Mouse (Mus musculus): Measurements from ENCODE around the gene Oas1a.
"Not testable (repeated sequence)": the region's sequence is repeated elsewhere in the genome, so short reads cannot be mapped to it uniquely, and the experiment has no call there.

The Oas1a gene

GRCm38 (mm10) chr5:120906791-120907733 is at the start of gene Oas1a:
Gene Oas1a (minus strand): TSS chr5:120907521.
- not testable (repeated sequence) for DNase-seq (ENCODE audit: low spot score)

GRCm38 (mm10) chr5:120953974-120954373 is 46.7 kb upstream of the Oas1a start:
- DNase-seq (ENCODE audit: low spot score): peak; percentile 85

GRCm38 (mm10) chr5:120952242-120952770 is 45.0 kb upstream of the Oas1a start:
- DNase-seq (ENCODE audit: low spot score): no peak

- DNase-seq (ENCODE audit: low spot score): no peak
These were observed 34.8 kb upstream of the Oas1a start for GRCm38 (mm10) chr5:120942076-120942475.

GRCm38 (mm10) chr5:120938586-120938985 is 31.3 kb upstream of the Oas1a start:
- DNase-seq (ENCODE audit: low spot score): no peak

- no peak for DNase-seq (ENCODE audit: low spot score)
These were observed 30.5 kb upstream of the Oas1a start for GRCm38 (mm10) chr5:120937841-120938240.

- DNase-seq (ENCODE audit: low spot score): no peak
These were observed 26.6 kb upstream of the Oas1a start for GRCm38 (mm10) chr5:120933966-120934365.

GRCm38 (mm10) chr5:120927036-120927435 is 19.7 kb upstream of the Oas1a start:
- peak; percentile 43 for DNase-seq (ENCODE audit: low spot score)

- DNase-seq (ENCODE audit: low spot score): not testable (repeated sequence)
These were observed 19.0 kb upstream of the Oas1a start for GRCm38 (mm10) chr5:120926311-120926710.

GRCm38 (mm10) chr5:120924520-120924919 is 17.2 kb upstream of the Oas1a start:
- DNase-seq (ENCODE audit: low spot score): not testable (repeated sequence)

DNA sequence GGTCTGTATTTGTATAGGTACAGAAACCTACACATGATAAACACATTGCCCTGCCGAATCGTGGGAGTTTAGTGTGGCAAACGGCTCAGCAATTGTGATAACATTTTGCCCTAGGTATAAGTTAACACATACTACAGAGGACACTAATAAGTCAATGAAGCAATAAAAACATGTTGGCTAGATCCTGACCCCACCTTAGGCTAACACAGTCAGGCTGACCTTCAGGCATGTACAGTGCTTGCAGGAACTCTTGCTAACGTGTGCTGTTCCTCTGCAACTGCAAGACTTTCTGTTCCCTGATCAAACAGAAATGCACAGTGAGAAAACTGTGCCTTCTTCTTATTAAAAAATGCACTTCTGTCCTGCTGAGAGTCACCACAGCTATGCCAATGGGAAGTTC is 16.6 kb upstream of the Oas1a start:
- no peak for DNase-seq (ENCODE audit: low spot score)

DNA sequence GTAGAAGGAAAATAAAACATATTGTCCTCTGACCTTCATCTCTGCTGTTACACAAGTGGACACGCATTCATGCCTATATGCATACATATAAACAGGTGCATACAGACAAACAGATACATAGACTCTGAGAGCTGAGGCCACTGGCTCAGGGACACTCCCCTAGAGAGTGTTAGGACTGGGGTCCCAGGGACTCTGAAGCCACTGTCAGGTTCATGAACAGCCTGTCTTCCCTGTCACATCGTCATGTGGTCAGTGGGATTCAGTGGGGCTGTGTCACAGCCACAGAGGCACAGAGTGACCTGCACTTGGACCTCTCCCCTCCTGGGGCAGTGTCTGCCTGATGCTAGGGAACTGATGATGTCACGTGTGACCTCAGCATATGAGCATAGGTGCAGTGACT is 13.0 kb upstream of the Oas1a start:
- DNase-seq (ENCODE audit: low spot score): no peak

GRCm38 (mm10) chr5:120919156-120919935 is 12.0 kb upstream of the Oas1a start:
- not testable (repeated sequence) for DNase-seq (ENCODE audit: low spot score)

GRCm38 (mm10) chr5:120914204-120914603 is 6.9 kb upstream of the Oas1a start, which contains the start of gene Oas1d:
Gene Oas1d (plus strand): TSS chr5:120914536.
- DNase-seq (ENCODE audit: low spot score): not testable (repeated sequence)

DNA sequence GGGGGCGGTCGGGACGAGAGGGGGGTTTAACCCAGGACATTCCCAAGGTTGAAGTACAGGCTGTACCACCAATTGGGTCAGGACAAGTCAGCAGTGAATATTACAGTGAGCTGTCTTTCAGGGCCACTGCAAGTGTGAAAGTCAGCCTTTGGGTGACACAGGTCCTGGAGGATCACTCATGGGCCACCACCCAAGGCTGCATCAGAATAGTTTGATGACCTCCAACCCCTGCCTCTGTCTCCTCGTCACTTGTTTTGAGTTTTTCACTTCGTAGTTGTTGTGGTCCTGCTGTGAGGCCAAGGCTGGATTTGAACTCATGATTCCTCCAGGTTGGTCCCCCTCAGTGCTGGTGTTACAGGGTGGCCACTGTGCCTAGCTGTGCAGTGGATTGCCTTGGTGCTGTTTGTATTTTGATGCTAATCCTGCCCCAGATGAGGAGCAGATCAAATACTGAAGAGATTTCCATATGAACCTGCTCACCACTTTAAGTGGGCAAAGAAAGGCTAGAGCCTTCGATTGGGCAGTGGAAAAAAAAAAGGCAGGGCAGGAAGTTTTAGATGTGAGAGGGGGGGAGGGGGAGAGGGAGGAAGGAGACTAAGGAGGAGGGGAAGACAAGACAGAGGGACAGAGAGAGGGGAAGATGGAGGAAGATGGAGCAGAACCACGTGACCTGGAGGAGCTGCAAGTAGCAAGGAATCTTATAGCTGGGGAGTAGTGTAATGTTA is 1.0 kb upstream of the Oas1a start:
- no peak for DNase-seq (ENCODE audit: low spot score)

DNA sequence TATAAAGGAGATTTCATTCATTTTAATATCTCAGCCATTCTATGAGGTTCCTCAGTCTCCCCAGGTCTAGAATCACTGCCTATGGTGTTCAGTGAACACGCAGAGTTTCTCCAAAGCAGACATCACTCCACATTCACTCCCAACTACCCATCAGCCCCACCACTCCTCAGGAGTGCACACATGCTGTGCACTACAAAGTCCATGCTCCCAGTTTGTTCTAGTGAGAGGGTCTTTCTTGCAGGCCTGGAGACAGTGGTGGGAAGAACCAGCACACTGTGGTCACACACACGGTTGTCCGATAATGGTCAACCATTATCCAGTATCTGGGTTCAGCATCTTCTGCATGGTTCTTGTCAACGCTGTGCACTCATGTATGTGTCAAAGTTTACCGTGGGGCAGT is 5.3 kb downstream of the Oas1a start:
- no peak for DNase-seq (ENCODE audit: low spot score)

DNA sequence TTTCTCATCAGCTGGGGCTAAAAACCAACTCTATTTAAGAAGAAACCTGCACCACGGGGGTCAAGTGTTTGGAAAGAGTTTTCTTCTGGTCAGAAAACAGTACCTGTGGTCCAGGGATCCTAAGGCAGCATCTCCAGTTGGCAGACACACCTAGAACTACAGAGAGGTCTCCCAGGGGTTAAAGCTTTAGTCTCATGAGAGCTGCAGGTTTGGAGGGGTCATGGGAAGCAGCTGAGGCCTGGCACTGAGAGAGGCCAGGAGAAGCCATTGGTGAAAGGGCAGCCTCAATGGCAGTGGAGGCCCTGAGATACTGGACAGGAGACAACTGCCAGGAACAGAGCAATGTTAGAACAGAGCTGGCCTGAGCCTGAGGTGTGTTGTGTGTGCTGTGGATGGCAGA is 6.7 kb downstream of the Oas1a start:
- DNase-seq (ENCODE audit: low spot score): no peak

GRCm38 (mm10) chr5:120898726-120899125 is 8.6 kb downstream of the Oas1a start:
- no peak for DNase-seq (ENCODE audit: low spot score)

DNA sequence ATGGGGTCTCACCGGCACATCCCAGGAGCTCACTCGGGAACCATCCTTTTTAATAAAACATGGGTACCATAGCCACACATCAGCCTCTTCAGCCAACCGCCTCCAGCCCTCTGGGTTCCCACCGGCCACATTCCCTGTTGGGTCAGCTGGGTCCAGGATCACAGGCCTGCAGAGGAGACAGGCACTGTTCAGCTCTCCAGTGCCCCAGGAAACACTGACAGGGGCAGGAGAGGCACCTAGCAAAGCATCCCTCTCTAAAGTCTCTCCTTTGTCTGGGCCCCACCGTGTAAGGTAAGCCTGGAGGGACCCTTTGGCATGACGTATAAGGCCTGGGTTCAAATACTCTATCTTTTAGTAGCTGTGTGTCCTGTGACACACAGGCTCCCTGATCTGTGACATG is 9.0 kb downstream of the Oas1a start:
- DNase-seq (ENCODE audit: low spot score): no peak

GRCm38 (mm10) chr5:120895231-120895900 is 12.0 kb downstream of the Oas1a start:
- no peak for DNase-seq (ENCODE audit: low spot score)

DNA sequence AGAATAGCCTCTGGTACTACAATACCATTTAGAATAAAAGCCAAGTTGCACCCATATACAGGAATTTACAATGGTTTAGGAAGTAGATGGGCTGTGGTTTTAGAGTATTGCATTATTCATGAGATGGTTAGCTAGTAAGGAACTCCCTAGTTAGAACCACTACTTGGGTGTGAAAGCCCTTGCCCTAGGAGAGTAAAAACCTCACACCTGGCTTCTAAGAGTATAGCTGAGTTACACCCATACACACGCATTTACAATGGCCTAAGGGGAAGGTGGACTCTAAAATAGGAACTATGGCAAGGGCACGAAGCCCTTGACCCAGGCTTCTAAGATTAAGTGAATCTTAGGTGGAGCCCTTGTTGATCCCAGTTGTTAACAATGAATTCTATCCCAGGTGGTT is 12.6 kb downstream of the Oas1a start:
- not testable (repeated sequence) for DNase-seq (ENCODE audit: low spot score)
